Mouse (Mus musculus): ENCODE measurements around the gene Mov10l1.

DNA sequence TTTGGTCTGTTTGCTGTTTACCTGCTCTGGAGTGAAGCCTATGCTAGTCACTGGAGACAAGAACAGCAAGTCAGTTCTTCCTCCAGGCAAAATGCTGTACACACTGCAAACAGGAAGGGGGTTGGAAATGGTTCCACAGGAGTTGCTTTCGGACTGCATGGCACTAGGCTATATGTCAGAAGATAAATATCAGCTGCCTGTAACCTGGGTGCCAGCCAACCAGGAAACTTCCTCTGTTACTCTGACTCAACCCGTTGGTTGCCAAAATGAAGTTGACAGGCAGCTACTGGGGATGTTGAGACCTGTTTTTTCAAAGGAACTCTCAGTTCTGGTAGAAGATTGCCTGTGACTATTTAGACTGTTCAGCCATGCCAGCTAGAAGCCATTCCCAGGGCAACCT lies 6.5 kb downstream of the Mov10l1 start:
- TF ChIP-seq MAFK (IDR thresholded peaks at IDR 0.05; ENCODE audit: insufficient read depth, low read depth, low read length) = no peak
- TF ChIP-seq HCFC1 (IDR thresholded peaks at IDR 0.05; ENCODE audit: borderline replicate concordance, insufficient read depth, low read length) = no peak
